Mouse (Mus musculus): Measurements from ENCODE around the gene Srsf10.

- TF ChIP-seq CTCF (IDR thresholded peaks at IDR 0.05; ENCODE audit: low read depth) = no peak
- no peak for TF ChIP-seq EP300 (IDR thresholded peaks at IDR 0.05; ENCODE audit: low read depth)
Measured at GRCm38 (mm10) chr4:135896157-135896556, 40.6 kb downstream of the Srsf10 start.
